Mouse (Mus musculus): ENCODE results near the gene Cct5. TPM values are rescaled to one million over a fixed set of nuclear protein-coding genes. Genes with fewer than 3 reads are reported as not detected.
"Not testable (repeated sequence)": the region's sequence is repeated elsewhere in the genome, so short reads cannot be mapped to it uniquely, and the experiment has no call there.

The Cct5 gene
- polyA plus RNA-seq, 1 experiment from 2014 or later: 828 TPM

DNA sequence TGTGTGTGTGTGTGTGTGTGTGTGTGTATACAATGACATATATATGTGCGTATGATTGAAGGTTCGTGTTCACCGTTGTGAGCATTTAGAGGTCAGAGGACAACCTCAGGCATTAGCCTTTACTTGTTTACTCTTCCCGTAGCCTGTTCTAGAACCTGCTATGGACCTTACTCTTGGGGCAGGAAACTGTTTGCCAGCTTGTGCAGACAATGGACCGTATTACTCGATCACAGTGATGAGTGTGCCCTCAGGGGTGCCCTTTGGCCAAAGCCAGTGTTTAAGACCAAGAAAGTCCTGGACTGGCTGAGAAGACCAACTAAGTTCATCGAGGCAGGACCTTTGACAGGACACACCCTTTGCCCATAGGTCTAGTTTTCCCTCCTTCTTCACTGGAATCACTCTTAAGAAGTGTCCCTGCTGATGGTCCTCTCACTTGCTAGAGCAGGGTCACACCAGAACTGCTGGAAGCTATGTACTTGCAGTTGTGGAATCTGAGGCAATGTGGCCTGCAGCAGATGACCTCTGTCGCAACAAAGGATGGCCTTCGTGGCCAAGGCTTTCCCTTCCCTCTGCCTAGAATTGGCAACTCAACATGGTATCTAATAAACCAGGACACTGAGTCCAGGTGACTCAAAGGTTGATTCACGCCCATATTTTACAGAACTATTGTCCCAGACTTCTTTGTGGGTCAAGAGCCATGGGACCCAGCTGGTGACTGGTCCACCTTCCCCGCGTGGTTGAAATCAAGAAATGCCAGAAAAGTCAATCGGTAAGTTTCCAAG lies 18.1 kb downstream of the Cct5 start:
- ATAC-seq (replicated peaks; ENCODE audit: insufficient number of reproducible peaks, low FRiP score, low TSS enrichment, low read depth) (no peak), DNase-seq (ENCODE audit: low spot score) (no peak)
- no peaks in the 10 kb centered on the region for H3K36me3 ChIP-seq (replicated peaks; ENCODE audit: control insufficient read depth, insufficient read depth, low read depth, low read length)
- no peak overlapping the region for H3K9ac ChIP-seq (replicated peaks; ENCODE audit: low read length)
- H3K27ac ChIP-seq (replicated peaks; ENCODE audit: low read depth, low read length): no peak overlapping the region
- H3K4me1 ChIP-seq (ENCODE audit: control insufficient read depth, insufficient read depth, low read length): no peaks in the 10 kb centered on the region
- no peaks in the 10 kb centered on the region for H3K27me3 ChIP-seq (ENCODE audit: control insufficient read depth, insufficient read depth, low read length)
- H3K9me3 ChIP-seq (replicated peaks; ENCODE audit: control insufficient read depth, low read length): no peaks in the 10 kb centered on the region
- WGBS: 88% methylated on average over 13 of the region's 13 CpGs
- no peak overlapping the region for H3K4me2 ChIP-seq (ENCODE audit: low read depth, low read length)
- H3K4me3 ChIP-seq (ENCODE audit: low read depth, low read length): no peak overlapping the region

DNA sequence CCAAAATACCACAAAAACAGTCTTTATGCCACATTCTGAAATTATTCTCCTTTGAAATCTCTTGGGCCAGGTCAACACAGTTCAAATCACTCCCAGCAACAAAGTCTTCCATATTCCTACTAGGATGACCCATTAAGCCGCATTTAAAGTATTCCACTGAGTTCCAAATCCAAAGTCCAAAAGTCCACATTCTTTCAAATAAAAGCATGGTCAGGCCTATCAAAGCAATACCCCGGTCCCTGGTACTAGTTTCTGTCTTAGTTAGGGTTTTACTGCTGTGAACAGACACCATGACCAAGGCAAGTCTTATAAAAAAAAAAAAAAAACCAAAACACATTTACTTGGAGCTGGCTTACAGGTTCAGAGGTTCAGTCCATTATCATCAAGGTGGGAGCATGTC lies 20.5 kb downstream of the Cct5 start:
- H3K4me1 ChIP-seq (ENCODE audit: control insufficient read depth, insufficient read depth, low read length); H3K9ac ChIP-seq (replicated peaks; ENCODE audit: low read length); H3K9me3 ChIP-seq (replicated peaks; ENCODE audit: control insufficient read depth, low read length); DNase-seq (ENCODE audit: low spot score); H3K36me3 ChIP-seq (replicated peaks; ENCODE audit: control insufficient read depth, insufficient read depth, low read depth, low read length); ATAC-seq (replicated peaks; ENCODE audit: insufficient number of reproducible peaks, low FRiP score, low TSS enrichment, low read depth); H3K4me2 ChIP-seq (ENCODE audit: low read depth, low read length); H3K27ac ChIP-seq (replicated peaks; ENCODE audit: low read depth, low read length); H3K27me3 ChIP-seq (ENCODE audit: control insufficient read depth, insufficient read depth, low read length); H3K4me3 ChIP-seq (ENCODE audit: low read depth, low read length): not testable (repeated sequence)
- 90% methylated on average over 2 of the region's 2 CpGs for WGBS

GRCm38 (mm10) chr15:31576076-31576475 lies 25.5 kb downstream of the Cct5 start:
- DNase-seq (ENCODE audit: low spot score) (no peak), ATAC-seq (replicated peaks; ENCODE audit: insufficient number of reproducible peaks, low FRiP score, low TSS enrichment, low read depth) (no peak)
- no peak overlapping the region for H3K27ac ChIP-seq (replicated peaks; ENCODE audit: low read depth, low read length)
- no peaks in the 10 kb centered on the region for H3K4me1 ChIP-seq (ENCODE audit: control insufficient read depth, insufficient read depth, low read length)
- WGBS: 64% methylated on average over 5 of the region's 5 CpGs
- no peaks in the 10 kb centered on the region for H3K27me3 ChIP-seq (ENCODE audit: control insufficient read depth, insufficient read depth, low read length)
- no peak overlapping the region for H3K4me3 ChIP-seq (ENCODE audit: low read depth, low read length)
- no peaks in the 10 kb centered on the region for H3K9me3 ChIP-seq (replicated peaks; ENCODE audit: control insufficient read depth, low read length)
- H3K36me3 ChIP-seq (replicated peaks; ENCODE audit: control insufficient read depth, insufficient read depth, low read depth, low read length): no peaks in the 10 kb centered on the region
- H3K4me2 ChIP-seq (ENCODE audit: low read depth, low read length): no peak overlapping the region
- H3K9ac ChIP-seq (replicated peaks; ENCODE audit: low read length): no peak overlapping the region

DNA sequence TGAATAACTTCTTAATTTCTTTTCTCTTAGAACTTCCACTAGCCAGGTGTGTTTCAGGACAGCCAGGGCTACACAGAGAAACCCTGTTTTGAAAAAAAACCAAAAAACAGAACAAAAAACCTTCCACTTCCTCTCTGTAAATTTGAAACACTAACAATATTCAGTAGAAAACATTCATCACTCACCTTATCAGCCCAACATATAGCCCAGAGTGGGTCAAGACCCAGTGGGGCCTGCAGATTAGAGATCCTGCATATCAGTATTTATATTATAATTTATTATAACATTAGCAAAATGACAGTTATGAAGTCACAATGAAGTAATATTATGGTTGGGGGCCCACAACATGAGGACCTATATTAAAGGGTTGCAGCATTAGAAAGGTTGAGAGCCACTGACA lies 27.9 kb downstream of the Cct5 start:
- DNase-seq (ENCODE audit: low spot score) (no peak), ATAC-seq (replicated peaks; ENCODE audit: insufficient number of reproducible peaks, low FRiP score, low TSS enrichment, low read depth) (no peak)
- Histone ChIP-seq H3K4me1 (ENCODE audit: control insufficient read depth, insufficient read depth, low read length) (no peaks in the 10 kb centered on the region), H3K4me2 (ENCODE audit: low read depth, low read length) (no peak overlapping the region), H3K27ac (replicated peaks; ENCODE audit: low read depth, low read length) (no peak overlapping the region), H3K9me3 (replicated peaks; ENCODE audit: control insufficient read depth, low read length) (no peaks in the 10 kb centered on the region), H3K9ac (replicated peaks; ENCODE audit: low read length) (no peak overlapping the region), H3K27me3 (ENCODE audit: control insufficient read depth, insufficient read depth, low read length) (no peaks in the 10 kb centered on the region), H3K4me3 (ENCODE audit: low read depth, low read length) (no peak overlapping the region), H3K36me3 (replicated peaks; ENCODE audit: control insufficient read depth, insufficient read depth, low read depth, low read length) (no peaks in the 10 kb centered on the region)

GRCm38 (mm10) chr15:31573287-31573686 lies 28.3 kb downstream of the Cct5 start:
- H3K4me3 ChIP-seq (ENCODE audit: low read depth, low read length): no peak overlapping the region
- no peak for DNase-seq (ENCODE audit: low spot score)
- H3K9me3 ChIP-seq (replicated peaks; ENCODE audit: control insufficient read depth, low read length): no peaks in the 10 kb centered on the region
- H3K27ac ChIP-seq (replicated peaks; ENCODE audit: low read depth, low read length): no peak overlapping the region
- ATAC-seq (replicated peaks; ENCODE audit: insufficient number of reproducible peaks, low FRiP score, low TSS enrichment, low read depth): no peak
- no peaks in the 10 kb centered on the region for H3K4me1 ChIP-seq (ENCODE audit: control insufficient read depth, insufficient read depth, low read length)
- H3K4me2 ChIP-seq (ENCODE audit: low read depth, low read length): no peak overlapping the region
- WGBS: 82% methylated on average over 4 of the region's 4 CpGs
- no peak overlapping the region for H3K9ac ChIP-seq (replicated peaks; ENCODE audit: low read length)
- H3K36me3 ChIP-seq (replicated peaks; ENCODE audit: control insufficient read depth, insufficient read depth, low read depth, low read length): no peaks in the 10 kb centered on the region
- no peaks in the 10 kb centered on the region for H3K27me3 ChIP-seq (ENCODE audit: control insufficient read depth, insufficient read depth, low read length)

DNA sequence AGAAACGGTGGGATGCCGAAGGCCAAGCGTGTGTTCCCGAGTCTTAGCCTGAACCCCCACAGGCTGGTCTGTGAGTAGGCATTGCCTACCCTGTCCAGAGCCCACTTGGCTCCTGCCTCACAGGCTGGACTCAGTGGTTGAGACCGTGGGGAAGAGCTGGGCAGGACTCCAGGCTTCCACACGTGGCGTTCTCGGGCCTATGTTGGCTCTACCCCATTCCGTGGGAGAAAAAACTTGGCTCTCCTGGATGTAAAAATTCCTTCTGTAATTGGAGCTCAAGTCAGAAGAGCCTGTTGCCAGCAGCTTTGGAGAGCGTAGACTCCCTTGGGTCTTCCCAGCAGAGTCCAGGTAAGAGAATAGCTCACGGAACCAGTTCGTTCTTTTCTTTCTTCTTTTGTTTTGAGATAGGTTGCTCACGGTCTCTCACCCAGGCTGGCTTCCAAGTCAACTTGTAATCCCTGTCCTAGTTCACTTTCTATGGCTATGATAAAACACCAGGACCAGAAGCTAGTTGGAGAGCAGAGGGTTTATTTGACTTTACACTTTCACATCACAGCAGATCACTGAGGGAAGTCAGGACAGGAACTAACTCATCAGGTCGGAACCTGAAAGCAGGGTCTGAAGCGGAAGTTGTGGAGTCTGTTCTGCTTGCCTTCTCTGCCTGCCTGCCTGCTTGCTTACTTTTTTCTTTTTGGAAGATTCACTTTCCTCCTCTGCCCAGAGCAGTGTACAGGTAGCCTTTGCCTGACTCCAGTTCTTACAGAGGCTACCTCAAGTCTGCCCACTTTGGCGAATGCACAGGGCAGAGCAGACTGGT lies 29.5 kb downstream of the Cct5 start:
- no peak overlapping the region for H3K9ac ChIP-seq (replicated peaks; ENCODE audit: low read length)
- H3K9me3 ChIP-seq (replicated peaks; ENCODE audit: control insufficient read depth, low read length): no peaks in the 10 kb centered on the region
- H3K4me2 ChIP-seq (ENCODE audit: low read depth, low read length): no peak overlapping the region
- no peaks in the 10 kb centered on the region for H3K4me1 ChIP-seq (ENCODE audit: control insufficient read depth, insufficient read depth, low read length)
- no peaks in the 10 kb centered on the region for H3K36me3 ChIP-seq (replicated peaks; ENCODE audit: control insufficient read depth, insufficient read depth, low read depth, low read length)
- H3K27ac ChIP-seq (replicated peaks; ENCODE audit: low read depth, low read length): no peak overlapping the region
- ATAC-seq (replicated peaks; ENCODE audit: insufficient number of reproducible peaks, low FRiP score, low TSS enrichment, low read depth) (no peak), DNase-seq (ENCODE audit: low spot score) (no peak)
- no peak overlapping the region for H3K4me3 ChIP-seq (ENCODE audit: low read depth, low read length)
- H3K27me3 ChIP-seq (ENCODE audit: control insufficient read depth, insufficient read depth, low read length): no peaks in the 10 kb centered on the region
- 85% methylated on average over 16 of the region's 16 CpGs for WGBS

DNA sequence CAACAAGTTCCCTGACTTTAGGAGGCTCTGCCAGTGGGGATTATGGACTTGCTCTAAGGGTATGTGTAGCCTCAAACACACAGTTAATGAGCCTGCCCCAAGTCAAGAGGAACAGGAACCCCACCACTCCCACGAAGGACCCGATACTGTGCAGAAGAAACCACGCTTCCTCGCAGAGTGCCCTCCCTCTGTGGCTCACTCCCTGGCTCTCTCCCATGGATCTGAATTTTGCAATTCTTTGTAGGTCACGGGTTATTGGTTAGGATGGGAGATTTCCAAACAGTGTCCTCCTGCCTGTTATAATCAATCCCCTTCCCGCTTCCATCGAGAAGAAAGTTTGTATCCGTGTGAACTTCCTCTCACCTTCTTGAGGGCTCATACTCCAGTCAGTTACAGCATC lies 30.6 kb downstream of the Cct5 start:
- H3K27me3 ChIP-seq (ENCODE audit: control insufficient read depth, insufficient read depth, low read length): no peaks in the 10 kb centered on the region
- no peaks in the 10 kb centered on the region for H3K4me1 ChIP-seq (ENCODE audit: control insufficient read depth, insufficient read depth, low read length)
- ATAC-seq (replicated peaks; ENCODE audit: insufficient number of reproducible peaks, low FRiP score, low TSS enrichment, low read depth) (no peak), DNase-seq (ENCODE audit: low spot score) (no peak)
- H3K27ac ChIP-seq (replicated peaks; ENCODE audit: low read depth, low read length): no peak overlapping the region
- no peaks in the 10 kb centered on the region for H3K9me3 ChIP-seq (replicated peaks; ENCODE audit: control insufficient read depth, low read length)
- no peak overlapping the region for H3K4me2 ChIP-seq (ENCODE audit: low read depth, low read length)
- 91% methylated on average over 8 of the region's 8 CpGs for WGBS
- no peak overlapping the region for H3K9ac ChIP-seq (replicated peaks; ENCODE audit: low read length)
- H3K4me3 ChIP-seq (ENCODE audit: low read depth, low read length): no peak overlapping the region
- no peaks in the 10 kb centered on the region for H3K36me3 ChIP-seq (replicated peaks; ENCODE audit: control insufficient read depth, insufficient read depth, low read depth, low read length)

GRCm38 (mm10) chr15:31569325-31570022 lies 32.1 kb downstream of the Cct5 start:
- no peak for ATAC-seq (replicated peaks; ENCODE audit: insufficient number of reproducible peaks, low FRiP score, low TSS enrichment, low read depth)
- 72% methylated on average over 9 of the region's 9 CpGs for WGBS
- H3K4me1 ChIP-seq (ENCODE audit: control insufficient read depth, insufficient read depth, low read length): no peaks in the 10 kb centered on the region
- H3K9me3 ChIP-seq (replicated peaks; ENCODE audit: control insufficient read depth, low read length): no peaks in the 10 kb centered on the region
- no peaks in the 10 kb centered on the region for H3K36me3 ChIP-seq (replicated peaks; ENCODE audit: control insufficient read depth, insufficient read depth, low read depth, low read length)
- no peaks in the 10 kb centered on the region for H3K27me3 ChIP-seq (ENCODE audit: control insufficient read depth, insufficient read depth, low read length)
- H3K4me3 ChIP-seq (ENCODE audit: low read depth, low read length): no peak overlapping the region
- no peak for DNase-seq (ENCODE audit: low spot score)
- H3K27ac ChIP-seq (replicated peaks; ENCODE audit: low read depth, low read length): no peak overlapping the region
- H3K9ac ChIP-seq (replicated peaks; ENCODE audit: low read length): no peak overlapping the region
- no peak overlapping the region for H3K4me2 ChIP-seq (ENCODE audit: low read depth, low read length)

Data from embryonic facial prominence, embryonic 11.5 days (tissue).